Mouse (Mus musculus): ENCODE measurements around the gene Gm10128.
"Not testable (repeated sequence)": the region's sequence is repeated elsewhere in the genome, so short reads cannot be mapped to it uniquely, and the experiment has no call there.

The Gm10128 gene

GRCm38 (mm10) chr14:7643872-7644271 is at the start of gene Gm10128:
TSS of gene Gm10128 (minus strand) at chr14:7643972.
- not testable (repeated sequence) for DNase-seq (ENCODE audit: low spot score in 2 of 2)

GRCm38 (mm10) chr14:7681170-7681569 is 37.4 kb upstream of the Gm10128 start:
- not testable (repeated sequence) for DNase-seq (ENCODE audit: low spot score in 2 of 2)

GRCm38 (mm10) chr14:7662491-7662890 is 18.7 kb upstream of the Gm10128 start:
- DNase-seq (ENCODE audit: low spot score in 2 of 2): peak in 1 of 2 experiments; percentile 2

- DNase-seq (ENCODE audit: low spot score in 2 of 2): peak; percentile 1
Measured at GRCm38 (mm10) chr14:7658101-7659074, 14.6 kb upstream of the Gm10128 start.

DNA sequence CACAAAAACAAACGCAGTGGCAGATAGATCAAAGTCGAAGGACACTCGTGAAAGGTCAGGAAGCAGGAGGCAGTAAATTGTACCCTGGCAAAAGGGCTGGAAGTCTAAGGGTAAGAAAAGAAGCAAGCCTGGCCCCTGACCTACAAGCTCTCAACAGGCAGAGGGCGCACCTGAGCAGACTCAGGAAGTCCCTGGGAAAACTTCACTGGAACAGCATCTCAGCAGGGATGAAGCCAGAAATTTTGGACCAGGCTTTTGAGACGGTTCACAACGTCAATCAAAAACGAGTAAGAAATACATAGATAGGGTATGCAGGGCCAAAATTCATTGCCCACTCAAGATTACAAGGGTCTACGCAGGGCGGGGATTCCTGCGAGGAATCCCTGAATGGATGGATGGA is 13.7 kb upstream of the Gm10128 start:
- DNase-seq (ENCODE audit: low spot score in 2 of 2): not testable (repeated sequence)

DNA sequence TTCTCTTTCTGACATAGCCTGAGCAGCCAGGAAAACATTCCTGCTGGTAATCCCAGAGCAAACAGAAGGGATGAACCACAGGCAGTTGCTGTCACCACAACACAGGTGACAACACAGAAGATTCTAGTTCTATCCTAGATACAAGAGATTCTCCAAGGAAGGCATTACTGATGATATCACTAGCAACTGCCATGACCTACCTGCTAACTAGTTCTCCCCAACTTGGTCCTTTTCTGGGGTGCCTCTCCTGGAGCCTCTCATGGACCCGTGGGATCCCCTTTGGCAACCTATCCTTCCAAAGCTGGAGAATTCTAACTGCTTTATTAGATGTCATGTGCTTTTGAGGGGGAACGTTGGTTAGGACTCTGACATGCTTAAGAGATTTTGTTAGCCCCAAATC is 48.3 kb downstream of the Gm10128 start, which contains the start of gene Gm10338:
Gene Gm10338, minus strand, starts transcription at position 101 of the 400 bp plus-strand sequence.
- not testable (repeated sequence) for DNase-seq (ENCODE audit: low spot score in 2 of 2)

Data from right cerebral cortex, postnatal 36 days (tissue).